Mouse (Mus musculus): ENCODE data around the gene Tmem59l.

- TF ChIP-seq CTCF (IDR thresholded peaks at IDR 0.05; ENCODE audit: extremely low read depth, insufficient read depth, low read length) (no peak), POLR2A (IDR thresholded peaks at IDR 0.05; ENCODE audit: extremely low read depth, insufficient read depth, low read length) (no peak)
Measured at GRCm38 (mm10) chr8:70489576-70489975, 2.4 kb upstream of the Tmem59l start.

All from cortical plate, adult 2 months (tissue).